Mouse (Mus musculus) small intestine, adult 2 months (tissue): ENCODE results near the gene Pde4d. TPM values are rescaled to one million over a fixed set of nuclear protein-coding genes. Genes with fewer than 3 reads are reported as not detected.
A peak's percentile ranks its signal among the peaks of the same experiment; 100 is the strongest.

Experiments used
- H3K27ac ChIP-seq: fragments of 200-500 bp; 2 replicates; pipeline ENCODE4 v1.5.1; 2012; ENCODE audit warnings: low read depth, low read length, control low read depth, inconsistent platforms; ENCODE audit not compliant: insufficient read depth
- H3K27me3 ChIP-seq: fragments of 200-500 bp; 2 replicates; pipeline ENCODE4 v1.6.1; 2012; ENCODE audit warnings: mild to moderate bottlenecking, moderate library complexity, low read length, inconsistent platforms; ENCODE audit not compliant: control insufficient read depth, insufficient read depth
- H3K36me3 ChIP-seq: fragments of 200-500 bp; 2 replicates; pipeline ENCODE4 v1.6.1; 2012; ENCODE audit warnings: mild to moderate bottlenecking, low read length, control low read depth, inconsistent platforms; ENCODE audit not compliant: control insufficient read depth, insufficient read depth
- H3K4me1 ChIP-seq: fragments of 200-500 bp; 2 replicates; pipeline ENCODE4 v1.6.1; 2012; ENCODE audit warnings: low read length, inconsistent platforms, mixed read lengths; ENCODE audit not compliant: control insufficient read depth, insufficient read depth, insufficient read length
- H3K4me3 ChIP-seq: fragments of 200-500 bp; 2 replicates; pipeline ENCODE4 v1.5.1; 2012; ENCODE audit warnings: low read depth, mild to moderate bottlenecking, control low read depth, inconsistent platforms, low read length, moderate library complexity
- CTCF ChIP-seq: fragments of 200-500 bp; IDR thresholded peaks from 2 replicates; pipeline ENCODE4 v1.5.1; 2012; ENCODE audit warnings: low read depth, mild to moderate bottlenecking, control low read depth, inconsistent platforms, low read length, moderate library complexity, mixed read lengths; ENCODE audit not compliant: insufficient replicate concordance, insufficient read length; ENCODE audit errors: extremely low read depth
- POLR2A ChIP-seq: fragments of 200-500 bp; IDR thresholded peaks from 2 replicates; pipeline ENCODE4 v1.6.1; 2012; ENCODE audit warnings: low read depth, mild to moderate bottlenecking, control low read depth, inconsistent platforms, low read length, moderate library complexity
- WGBS: fragments of 180-500 bp; shearing (Covaris S2); methylation state at CpG from one replicate; pipeline ENCODE4 v1.1.7; 2018; 5-methylcytosine and 5-hydroxymethylcytosine counted together
- polyA plus RNA-seq: library from polyadenylated mRNA; depleted of rRNA; stranded (reverse); fragments of >200 nt; gene quantifications from 2 replicates; pipeline ENCODE4 v1.2.3, GENCODE M21; 2012

Pde4d gene
- polyA plus RNA-seq, 1 experiment = 8.4 TPM

DNA sequence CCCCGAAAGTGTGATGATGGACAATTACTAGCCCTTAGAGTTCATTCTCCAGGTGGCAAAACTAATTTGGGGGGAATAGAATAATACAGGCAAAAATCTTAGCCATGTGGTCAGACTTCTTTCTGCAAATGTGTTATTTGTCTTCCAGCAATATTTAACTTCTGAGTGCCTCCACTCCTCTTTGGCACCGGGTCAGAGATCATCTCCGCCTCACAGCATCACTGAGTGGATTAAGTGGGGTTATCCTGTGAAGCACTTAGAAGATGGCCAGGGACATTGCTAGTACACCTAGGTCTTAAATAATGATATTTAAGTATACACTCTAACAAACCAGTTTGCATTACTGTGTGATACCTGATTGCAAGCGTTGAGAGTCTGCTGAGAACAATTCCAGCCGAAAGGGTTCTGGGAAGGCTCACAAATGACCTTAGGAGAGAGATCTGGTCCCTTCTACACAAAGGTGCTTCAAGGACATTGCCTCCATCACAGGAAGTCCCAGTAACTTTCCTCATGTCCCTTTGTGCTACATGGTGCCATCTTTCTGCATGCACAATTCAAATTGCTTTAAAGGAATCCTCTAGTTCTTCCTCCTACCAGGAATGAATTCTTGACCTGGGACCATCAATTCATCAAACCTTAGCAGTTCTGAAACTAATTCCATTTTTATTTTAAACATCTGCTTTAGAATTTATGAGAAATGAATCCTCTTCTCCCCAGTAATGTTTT, 989.9 kb downstream of the Pde4d start:
- no peak overlapping the region for H3K4me3 ChIP-seq
- H3K27me3 ChIP-seq = no peaks in the 10 kb centered on the region
- TF ChIP-seq POLR2A (no peak), CTCF (no peak)
- WGBS = 56% methylated on average over 5 of the region's 5 CpGs
- H3K4me1 ChIP-seq = peaks cover 4% of the 10 kb centered on the region; the same call in 1 of the 2 replicates
- no peaks in the 10 kb centered on the region for H3K36me3 ChIP-seq
- no peak overlapping the region for H3K27ac ChIP-seq

DNA sequence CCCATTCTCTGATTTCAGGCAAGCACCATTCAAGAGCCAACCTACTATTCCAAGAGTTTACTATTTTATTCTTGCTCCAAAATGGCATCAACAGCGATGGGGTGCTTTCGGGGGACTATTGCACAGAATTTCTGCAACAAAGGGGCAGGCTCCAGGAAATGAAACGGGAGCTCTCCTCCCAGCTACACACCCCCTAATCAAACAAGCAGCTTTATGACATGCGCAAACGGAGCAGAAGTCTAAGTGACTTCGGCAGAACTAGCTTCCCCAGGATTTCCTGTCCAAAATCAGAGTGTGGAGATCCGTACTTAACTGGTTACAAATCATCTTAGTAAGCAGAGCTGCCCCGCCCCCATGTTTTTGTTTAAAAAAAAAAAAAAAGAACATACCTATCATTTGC, 990.6 kb downstream of the Pde4d start:
- Histone ChIP-seq H3K27ac (peak overlapping the region; percentile 13; the same call in 1 of the 2 replicates), H3K36me3 (no peaks in the 10 kb centered on the region), H3K27me3 (no peaks in the 10 kb centered on the region), H3K4me3 (peak overlapping the region; percentile 28), H3K4me1 (peaks cover 4% of the 10 kb centered on the region; the same call in 1 of the 2 replicates)
- 0% methylated on average over 8 of the region's 8 CpGs for WGBS
- no peak for TF ChIP-seq CTCF
- TF ChIP-seq POLR2A = no peak

GRCm38 (mm10) chr13:109440881-109441280, 991.1 kb downstream of the Pde4d start:
- Histone ChIP-seq H3K4me1 (peaks cover 4% of the 10 kb centered on the region; the same call in 1 of the 2 replicates), H3K27ac (peak overlapping the region; percentile 39; the same call in 1 of the 2 replicates), H3K36me3 (no peaks in the 10 kb centered on the region), H3K4me3 (peak overlapping the region; percentile 60), H3K27me3 (no peaks in the 10 kb centered on the region)
- TF ChIP-seq POLR2A = no peak
- TF ChIP-seq CTCF = no peak
- WGBS = under 1% methylated on average over 12 of the region's 12 CpGs

DNA sequence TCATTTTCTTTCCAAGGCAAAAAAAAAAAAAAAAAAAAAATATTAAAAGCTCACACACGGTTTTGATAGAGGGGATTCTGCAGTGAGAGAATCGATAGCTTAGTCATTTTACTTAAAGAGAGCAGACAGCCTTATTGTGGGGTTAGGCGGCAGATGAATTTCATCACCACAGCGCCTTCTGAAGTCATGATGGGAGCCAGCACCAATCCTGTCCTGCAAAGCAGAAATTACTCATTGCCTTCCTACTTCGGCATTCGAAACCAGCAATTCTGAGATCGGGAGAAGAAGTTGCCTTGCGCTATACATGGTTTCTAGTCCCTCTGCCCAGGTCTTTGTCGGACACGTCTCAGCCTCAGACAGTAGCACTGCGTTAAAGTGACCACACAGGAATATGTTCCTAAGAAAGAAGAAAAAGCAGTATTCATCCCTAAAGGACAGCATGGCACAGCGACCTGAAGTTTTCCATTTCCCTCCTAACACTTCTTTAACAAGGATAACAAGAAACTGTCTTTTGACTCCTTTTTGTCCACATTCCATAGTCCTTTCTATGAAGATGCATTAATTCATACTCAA, 991.7 kb downstream of the Pde4d start:
- Histone ChIP-seq H3K4me1 (peaks cover 4% of the 10 kb centered on the region; the same call in 1 of the 2 replicates), H3K4me3 (peak overlapping the region; percentile 22; the same call in 1 of the 2 replicates), H3K36me3 (no peaks in the 10 kb centered on the region), H3K27me3 (no peaks in the 10 kb centered on the region), H3K27ac (no peak overlapping the region)
- TF ChIP-seq CTCF = no peak
- no peak for TF ChIP-seq POLR2A
- WGBS = 31% methylated on average over 12 of the region's 12 CpGs

GRCm38 (mm10) chr13:109446138-109446537, 996.4 kb downstream of the Pde4d start:
- H3K4me3 ChIP-seq = no peak overlapping the region
- no peaks in the 10 kb centered on the region for H3K36me3 ChIP-seq
- no peak overlapping the region for H3K27ac ChIP-seq
- TF ChIP-seq POLR2A (no peak), CTCF (no peak)
- WGBS = 82% methylated on average over 7 of the region's 7 CpGs
- no peaks in the 10 kb centered on the region for H3K27me3 ChIP-seq
- H3K4me1 ChIP-seq = no peaks in the 10 kb centered on the region

DNA sequence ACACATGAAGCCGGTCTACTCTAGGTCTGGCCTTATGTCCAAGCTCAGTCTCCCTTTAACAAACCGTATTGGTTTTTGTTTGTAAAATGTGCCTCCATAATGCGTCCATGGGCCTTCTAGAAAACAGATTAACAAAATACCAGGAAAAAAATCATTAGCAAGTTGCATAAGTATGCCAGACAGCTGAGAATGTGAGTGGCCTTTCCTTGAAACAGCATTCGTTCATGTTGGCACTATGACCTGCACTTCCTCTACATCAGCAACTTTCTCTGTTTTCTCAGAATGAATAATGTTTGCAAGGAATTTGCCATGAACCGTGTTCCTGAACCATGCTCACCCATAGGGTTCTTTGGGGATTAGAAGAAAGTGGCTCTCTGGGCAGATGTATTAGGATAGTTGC, 998.4 kb downstream of the Pde4d start:
- WGBS = 84% methylated on average over 5 of the region's 5 CpGs
- no peaks in the 10 kb centered on the region for H3K27me3 ChIP-seq

DNA sequence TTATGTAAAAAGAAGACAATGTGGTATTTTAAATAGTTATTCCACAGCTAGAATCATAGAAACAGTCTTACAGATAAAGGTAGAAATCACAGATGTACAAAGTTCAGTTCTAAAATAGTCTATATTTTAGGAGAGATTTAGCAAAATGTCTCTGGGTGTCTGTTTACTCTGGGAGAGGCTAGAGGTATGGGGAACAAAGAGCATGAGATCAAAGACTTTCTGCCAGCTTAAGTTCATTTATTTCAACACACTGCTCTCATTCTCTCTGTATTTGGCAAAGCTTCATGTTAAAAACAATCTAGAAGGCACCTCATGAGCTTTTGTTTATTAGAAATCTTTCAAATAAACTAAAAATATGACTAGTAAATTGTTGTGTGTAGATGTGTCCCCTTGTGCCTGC, 1024.6 kb downstream of the Pde4d start:
- TF ChIP-seq CTCF (no peak), POLR2A (no peak)
- H3K27ac ChIP-seq = no peak overlapping the region

More for the DNA sequence above, 998.4 kb downstream of the Pde4d start:
- H3K4me3 ChIP-seq = no peak overlapping the region
- no peaks in the 10 kb centered on the region for H3K36me3 ChIP-seq
- no peak for TF ChIP-seq POLR2A
- no peak for TF ChIP-seq CTCF
- no peak overlapping the region for H3K27ac ChIP-seq
- no peaks in the 10 kb centered on the region for H3K4me1 ChIP-seq

More for the DNA sequence above, 1024.6 kb downstream of the Pde4d start:
- Histone ChIP-seq H3K4me1 (peaks cover 6% of the 10 kb centered on the region; the same call in 1 of the 2 replicates), H3K4me3 (no peak overlapping the region), H3K36me3 (no peaks in the 10 kb centered on the region), H3K27me3 (no peaks in the 10 kb centered on the region)
